Mouse (Mus musculus): ENCODE results near the gene Crocc.
A peak's percentile ranks its signal among the peaks of the same experiment; 100 is the strongest.

DNA sequence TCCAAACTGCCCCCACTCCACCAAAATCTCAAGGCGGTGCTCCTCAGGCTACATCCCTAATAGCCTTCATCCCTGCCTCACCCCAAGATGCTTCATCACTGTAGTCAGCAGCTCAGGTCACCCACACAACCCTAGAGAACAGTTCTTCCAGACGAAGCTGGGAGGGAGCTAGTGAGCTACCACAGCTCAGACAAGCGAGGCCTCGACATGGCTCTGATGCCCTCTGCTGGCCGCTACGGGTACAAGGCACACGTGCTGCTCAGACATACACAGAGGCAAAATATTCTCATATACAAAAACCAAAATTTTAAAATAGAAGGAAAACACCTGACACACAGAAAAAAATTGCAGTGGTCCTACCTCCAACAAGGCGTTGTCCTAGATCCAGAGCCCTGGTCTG is 4.8 kb upstream of the Crocc start:
- no peak for TF ChIP-seq POLR2A (IDR thresholded peaks at IDR 0.05; ENCODE audit: borderline replicate concordance, extremely low read depth, insufficient read depth, insufficient read length, poor library complexity, severe bottlenecking)
- peak; percentile 99 for TF ChIP-seq CTCF (IDR thresholded peaks at IDR 0.05; ENCODE audit: borderline replicate concordance, extremely low read depth, insufficient read depth, insufficient read length)

Measured in brain, embryonic 14.5 days (tissue).